Mouse (Mus musculus) CH12.LX (cell line): ENCODE measurements around the gene Myt1l. TPM values are rescaled to one million over a fixed set of nuclear protein-coding genes. Genes with fewer than 3 reads are reported as not detected.

Experiments
- DNase-seq: peaks from one replicate; pipeline ENCODE4 v3.0.0-alpha.2; 2013; ENCODE audit errors: extremely low read depth
- H3K27ac ChIP-seq: 2 replicates; pipeline ENCODE4 v1.5.1; 2012; ENCODE audit warnings: low read depth, mild to moderate bottlenecking, control low read depth, moderate library complexity; ENCODE audit not compliant: insufficient read depth
- H3K27me3 ChIP-seq: replicated peaks from 2 replicates; pipeline ENCODE3; 2012; ENCODE audit warnings: inconsistent platforms
- H3K36me3 ChIP-seq, 2 experiments: replicated peaks in 1 of 2; 2 replicates each; pipeline versions ENCODE3 to v1.6.1; 2012; ENCODE audit warnings: inconsistent platforms in 1 of 2, low read length in 1 of 2, mild to moderate bottlenecking in 1 of 2, mixed read lengths in 1 of 2, moderate library complexity in 1 of 2; ENCODE audit not compliant: control insufficient read depth in 1 of 2, insufficient read depth in 1 of 2
- H3K4me1 ChIP-seq, 2 experiments: 2 replicates each; pipeline ENCODE4 v1.6.1; 2012; ENCODE audit warnings: inconsistent platforms in 1 of 2, moderate library complexity in 1 of 2; ENCODE audit not compliant: insufficient read depth in 2 of 2, control insufficient read depth in 1 of 2
- H3K4me2 ChIP-seq: 2 replicates; pipeline ENCODE4 v1.6.1; 2012; ENCODE audit warnings: low read depth, mild to moderate bottlenecking, control low read depth; ENCODE audit not compliant: poor library complexity, insufficient read depth, severe bottlenecking
- H3K4me3 ChIP-seq, 3 experiments: fragments of 150-350 bp in 1 of 3; sonication (generic) in 1 of 3; replicated peaks in 1 of 3; 2 replicates each; pipeline versions ENCODE3 to v1.5.1; 2011 to 2012; ENCODE audit warnings: low read depth in 2 of 3, low read length in 2 of 3, mild to moderate bottlenecking in 2 of 3, moderate library complexity in 2 of 3, control low read depth in 1 of 3, improper control_type of control experiment in 1 of 3, inconsistent platforms in 1 of 3, mixed read lengths in 1 of 3; ENCODE audit not compliant: poor library complexity in 1 of 3
- H3K79me2 ChIP-seq: replicated peaks from 2 replicates; pipeline ENCODE4 v1.6.1; 2012; ENCODE audit warnings: mild to moderate bottlenecking, moderate library complexity; ENCODE audit not compliant: control insufficient read depth, poor library complexity, insufficient read depth, severe bottlenecking; ENCODE audit errors: extremely low read depth
- H3K9ac ChIP-seq: 2 replicates; pipeline ENCODE4 v1.6.1; 2012; ENCODE audit warnings: low read depth, mild to moderate bottlenecking, control low read depth, moderate library complexity; ENCODE audit not compliant: insufficient read depth
- H3K9me3 ChIP-seq: replicated peaks from 2 replicates; pipeline ENCODE3; 2012; ENCODE audit warnings: low read length, inconsistent platforms, mixed read lengths
- CHD2 ChIP-seq: IDR thresholded peaks from 2 replicates; pipeline ENCODE4 v1.6.1; 2011; ENCODE audit warnings: low read length, improper control_type of control experiment
- E2F4 ChIP-seq: IDR thresholded peaks from 2 replicates; pipeline ENCODE4 v1.6.1; 2011; ENCODE audit warnings: low read depth, low read length, improper control_type of control experiment; ENCODE audit not compliant: insufficient replicate concordance
- ELF1 ChIP-seq: IDR thresholded peaks from 2 replicates; pipeline ENCODE4 v1.6.1; 2014; ENCODE audit warnings: low read depth, mild to moderate bottlenecking, inconsistent platforms, low read length, improper control_type of control experiment
- GABPA ChIP-seq: IDR thresholded peaks from 2 replicates; pipeline ENCODE4 v1.6.1; 2012; ENCODE audit warnings: low read depth, low read length, improper control_type of control experiment, inconsistent platforms; ENCODE audit not compliant: insufficient replicate concordance
- HCFC1 ChIP-seq: IDR thresholded peaks from 2 replicates; pipeline ENCODE4 v1.6.1; 2012; ENCODE audit warnings: low read depth, mild to moderate bottlenecking, inconsistent platforms, low read length, improper control_type of control experiment
- IRF4 ChIP-seq: IDR thresholded peaks from 2 replicates; pipeline ENCODE4 v1.6.1; 2014; ENCODE audit warnings: low read depth, mild to moderate bottlenecking, inconsistent platforms, low read length, improper control_type of control experiment
- JUN ChIP-seq: IDR thresholded peaks from 2 replicates; pipeline ENCODE4 v1.6.1; 2011; ENCODE audit warnings: low read depth, mild to moderate bottlenecking, low read length, improper control_type of control experiment, moderate library complexity; ENCODE audit not compliant: insufficient read depth
- JUND ChIP-seq: conservative IDR thresholded peaks from 2 replicates; pipeline ENCODE4 v1.6.1; 2011; ENCODE audit warnings: low read depth, low read length, improper control_type of control experiment
- KAT2A ChIP-seq: IDR thresholded peaks from 2 replicates; pipeline ENCODE4 v1.6.1; 2012; ENCODE audit warnings: low read length, improper control_type of control experiment, inconsistent platforms; ENCODE audit not compliant: insufficient replicate concordance
- MAFK ChIP-seq: IDR thresholded peaks from 2 replicates; pipeline ENCODE4 v1.6.1; 2011; ENCODE audit warnings: low read length, improper control_type of control experiment; ENCODE audit not compliant: insufficient replicate concordance
- MAZ ChIP-seq: IDR thresholded peaks from 2 replicates; pipeline ENCODE4 v1.6.1; 2012; ENCODE audit warnings: low read depth, mild to moderate bottlenecking, inconsistent platforms, low read length, improper control_type of control experiment, moderate library complexity
- MEF2A ChIP-seq: IDR thresholded peaks from 2 replicates; pipeline ENCODE4 v1.6.1; 2014; ENCODE audit warnings: low read depth, mild to moderate bottlenecking, inconsistent platforms, low read length, improper control_type of control experiment, borderline replicate concordance
- MXI1 ChIP-seq: IDR thresholded peaks from 2 replicates; pipeline ENCODE4 v1.6.1; 2011; ENCODE audit warnings: mild to moderate bottlenecking, low read depth, low read length, improper control_type of control experiment
- MYC ChIP-seq: IDR thresholded peaks from 2 replicates; pipeline ENCODE4 v1.6.1; 2011; ENCODE audit warnings: low read depth, mild to moderate bottlenecking, improper control_type of control experiment, low read length
- NELFE ChIP-seq: IDR thresholded peaks from 2 replicates; pipeline ENCODE4 v1.6.1; 2011; ENCODE audit warnings: low read depth, low read length, improper control_type of control experiment
- PAX5 ChIP-seq: IDR thresholded peaks from 2 replicates; pipeline ENCODE4 v1.6.1; 2012; ENCODE audit warnings: low read length, inconsistent platforms, mixed read lengths
- POLR2A ChIP-seq: IDR thresholded peaks from 2 replicates; pipeline ENCODE4 v1.6.1; 2011; ENCODE audit warnings: low read depth, mild to moderate bottlenecking, improper control_type of control experiment, low read length
- POLR2AphosphoS2 ChIP-seq: IDR thresholded peaks from 2 replicates; pipeline ENCODE4 v1.6.1; 2011; ENCODE audit warnings: low read depth, low read length, improper control_type of control experiment
- RCOR1 ChIP-seq: conservative IDR thresholded peaks from 2 replicates; pipeline ENCODE4 v1.6.1; 2012; ENCODE audit warnings: low read depth, mild to moderate bottlenecking, inconsistent platforms, low read length, improper control_type of control experiment
- TCF12 ChIP-seq: IDR thresholded peaks from 2 replicates; pipeline ENCODE4 v1.6.1; 2014; ENCODE audit warnings: low read depth, mild to moderate bottlenecking, inconsistent platforms, low read length, improper control_type of control experiment
- USF1 ChIP-seq: IDR thresholded peaks from 2 replicates; pipeline ENCODE4 v1.6.1; 2014; ENCODE audit warnings: low read depth, mild to moderate bottlenecking, inconsistent platforms, low read length, improper control_type of control experiment
- USF2 ChIP-seq: conservative IDR thresholded peaks from 2 replicates; pipeline ENCODE4 v1.6.1; 2011; ENCODE audit warnings: low read depth, low read length, improper control_type of control experiment
- ZC3H11A ChIP-seq: IDR thresholded peaks from 2 replicates; pipeline ENCODE4 v1.6.1; 2012; ENCODE audit warnings: low read depth, mild to moderate bottlenecking, inconsistent platforms, low read length, improper control_type of control experiment
- ZKSCAN1 ChIP-seq: IDR thresholded peaks from 2 replicates; pipeline ENCODE4 v1.6.1; 2012; ENCODE audit warnings: low read depth, inconsistent platforms, low read length, improper control_type of control experiment, borderline replicate concordance
- ZMIZ1 ChIP-seq: IDR thresholded peaks from 2 replicates; pipeline ENCODE4 v1.6.1; 2012; ENCODE audit warnings: low read depth, mild to moderate bottlenecking, inconsistent platforms, low read length, improper control_type of control experiment
- ZNF384 ChIP-seq: IDR thresholded peaks from 2 replicates; pipeline ENCODE4 v1.6.1; 2012; ENCODE audit warnings: low read depth, low read length, improper control_type of control experiment, inconsistent platforms
- dilution Hi-C: fragments of 300-500 bp; cut with MboI; formaldehyde crosslinking; loops from 2 replicates; pipeline ENCODE4 v1.14.3; 2020; ENCODE audit warnings: low sequenced_read_pairs; ENCODE audit not compliant: extremely low pct_unique_long_range_greater_than_20kb, extremely low pct_ligation_motif_present
- in situ Hi-C: fragments of 300-500 bp; cut with MboI; formaldehyde crosslinking; loops from 3 replicates; pipeline ENCODE4 v1.14.3; 2019; ENCODE audit warnings: low sequenced_read_pairs, low pct_ligation_motif_present, low pct_unique_long_range_greater_than_20kb, mixed read lengths
- polyA plus RNA-seq: library from polyadenylated mRNA; unstranded; fragments of >175 nt; gene quantifications from 2 replicates; pipeline ENCODE4 v1.2.1, GENCODE M21; 2012; ENCODE audit warnings: low read depth; ENCODE audit not compliant: insufficient read length
- total RNA-seq, 2 experiments: library from RNA; depleted of rRNA; stranded (reverse); fragments of 300-350 nt in 1 of 2; fragments of >200 nt in 1 of 2; gene quantifications; 2 replicates each; pipeline ENCODE4 v1.2.3; 2012 to 2014

Myt1l gene
- total and polyA plus RNA-seq, 3 experiments = 0.31 to 1.1 TPM; not detected in 1

DNA sequence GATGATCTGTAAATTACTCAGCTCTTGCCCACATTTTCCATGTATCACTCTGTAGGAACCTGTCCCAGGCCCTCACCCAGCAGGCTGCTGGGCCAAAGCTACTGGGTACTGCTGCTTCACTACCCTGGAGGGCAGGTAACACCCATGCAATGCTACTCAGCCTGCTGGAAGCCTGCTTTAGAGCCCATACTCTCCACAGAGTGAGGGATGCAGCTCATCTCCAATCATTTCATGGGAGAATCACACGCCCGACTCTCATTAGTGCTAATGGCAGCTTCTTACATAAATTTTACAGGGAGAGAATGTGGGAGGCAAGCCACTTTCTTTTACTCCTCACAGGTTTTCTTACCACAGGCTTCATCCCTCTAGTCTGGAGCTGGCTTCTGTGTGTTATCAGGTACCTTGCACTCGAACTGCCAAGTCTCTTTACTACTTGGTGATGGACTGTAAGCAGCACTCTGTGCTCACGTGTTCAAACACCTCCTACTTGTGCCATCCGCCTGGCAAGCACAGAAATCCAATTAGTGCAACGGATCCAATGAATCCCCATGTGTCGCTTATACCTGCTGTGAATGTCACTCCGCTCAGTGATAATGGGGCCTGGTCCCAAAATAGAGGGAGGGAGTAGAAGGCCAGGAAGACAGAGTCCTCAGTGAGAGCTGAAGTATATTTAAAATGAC, 212.3 kb downstream of the Myt1l start:
- Histone ChIP-seq H3K27ac (no peak overlapping the region), H3K4me1 (no peaks in the 10 kb centered on the region), H3K9ac (no peak overlapping the region), H3K36me3 (no peaks in the 10 kb centered on the region), H3K4me3 (no peak overlapping the region), H3K79me2 (no peaks in the 10 kb centered on the region), H3K27me3 (no peaks in the 10 kb centered on the region), H3K9me3 (no peaks in the 10 kb centered on the region), H3K4me2 (no peak overlapping the region)
- DNase-seq = no peak
- in situ Hi-C loops = no loop called here
- dilution Hi-C loops = no loop called here
- TF ChIP-seq MEF2A (no peak), POLR2A (no peak), PAX5 (no peak), ELF1 (no peak), USF1 (no peak), E2F4 (no peak), KAT2A (no peak), IRF4 (no peak), ZMIZ1 (no peak), ZKSCAN1 (no peak), CHD2 (no peak), RCOR1 (no peak), MAZ (no peak), JUN (no peak), JUND (no peak), TCF12 (no peak), NELFE (no peak), MAFK (no peak), GABPA (no peak)

DNA sequence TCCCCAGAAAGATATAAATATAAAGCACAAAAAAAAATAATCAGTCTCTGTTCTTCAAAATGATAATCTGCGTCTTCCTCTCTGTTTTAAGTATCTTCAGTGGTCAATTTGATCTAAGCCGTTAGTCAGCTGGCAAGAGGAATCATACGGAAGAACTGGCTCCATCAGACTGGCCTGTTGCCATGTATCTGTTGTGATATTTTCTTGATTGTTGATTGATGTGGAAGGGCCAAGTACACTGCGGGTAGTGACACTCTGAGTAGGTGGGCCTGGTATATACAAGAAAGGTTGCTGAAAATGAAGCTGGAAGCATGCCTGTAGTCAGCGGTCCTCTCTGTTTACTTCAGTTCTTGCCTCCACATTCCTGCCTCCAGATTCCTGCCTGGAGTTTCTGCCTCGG, 213.0 kb downstream of the Myt1l start:
- no peak overlapping the region for H3K4me3 ChIP-seq
- TF ChIP-seq USF1 (no peak), E2F4 (no peak), POLR2A (no peak), ZNF384 (no peak), USF2 (no peak), ZC3H11A (no peak), MYC (no peak), MXI1 (no peak), HCFC1 (no peak), MAFK (no peak), POLR2AphosphoS2 (no peak), PAX5 (no peak), ZKSCAN1 (no peak)
- no peaks in the 10 kb centered on the region for H3K27me3 ChIP-seq
- no peaks in the 10 kb centered on the region for H3K4me1 ChIP-seq
- H3K79me2 ChIP-seq = no peaks in the 10 kb centered on the region
- H3K9me3 ChIP-seq = no peaks in the 10 kb centered on the region
- DNase-seq = no peak
- no peak overlapping the region for H3K4me2 ChIP-seq
- in situ Hi-C loops = no loop called here
- no peak overlapping the region for H3K9ac ChIP-seq
- no peak overlapping the region for H3K27ac ChIP-seq
- H3K36me3 ChIP-seq = no peaks in the 10 kb centered on the region
- dilution Hi-C loops = no loop called here
